Mouse (Mus musculus): ENCODE measurements around the gene Hjurp.

GRCm38 (mm10) chr1:88296171-88296920, 18.9 kb upstream of the Hjurp start:
- TF ChIP-seq POLR2A (IDR thresholded peaks at IDR 0.05; ENCODE audit: low read depth, low read length) (no peak), CTCF (conservative IDR thresholded peaks at IDR 0.05; ENCODE audit: insufficient read depth, insufficient read length, low read depth, low read length) (no peak)

Data from kidney, adult 2 months (tissue).